Mouse (Mus musculus): ENCODE measurements around the gene Defb28.

Gene Defb28

DNA sequence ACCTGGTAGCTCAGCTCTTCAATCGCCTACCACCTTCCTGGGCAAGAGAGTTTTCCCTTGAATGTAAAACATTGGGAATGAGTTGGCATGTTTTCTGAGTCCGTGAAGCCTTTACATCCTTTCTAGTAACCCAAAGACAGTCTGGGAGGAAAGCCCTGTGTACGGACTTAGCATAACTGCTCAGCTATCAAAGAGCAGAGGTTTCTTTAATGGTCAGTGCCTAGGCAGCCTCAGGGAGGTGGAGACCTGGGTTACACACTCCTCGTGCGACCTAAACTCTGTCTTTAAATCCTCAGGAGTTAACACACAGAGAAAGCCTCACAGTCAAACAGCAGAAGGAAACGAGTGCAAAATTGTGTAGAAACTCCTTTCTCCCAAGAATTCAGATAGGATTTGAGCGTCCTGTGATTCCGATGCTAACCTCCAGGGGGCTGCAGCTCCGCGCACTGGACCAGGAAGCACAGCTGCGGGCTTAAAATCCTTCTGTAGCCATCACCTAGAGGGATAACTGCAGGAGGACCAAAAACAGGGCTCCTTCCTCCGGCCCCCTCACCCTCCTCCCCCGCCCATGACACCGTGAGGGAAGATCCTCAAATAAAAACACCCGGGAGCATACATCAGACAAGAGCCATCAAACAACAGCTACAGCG is 35.8 kb downstream of the Defb28 start:
- peak; percentile 74 for ATAC-seq (ENCODE audit: insufficient number of reproducible peaks, low FRiP score, low TSS enrichment)

DNA sequence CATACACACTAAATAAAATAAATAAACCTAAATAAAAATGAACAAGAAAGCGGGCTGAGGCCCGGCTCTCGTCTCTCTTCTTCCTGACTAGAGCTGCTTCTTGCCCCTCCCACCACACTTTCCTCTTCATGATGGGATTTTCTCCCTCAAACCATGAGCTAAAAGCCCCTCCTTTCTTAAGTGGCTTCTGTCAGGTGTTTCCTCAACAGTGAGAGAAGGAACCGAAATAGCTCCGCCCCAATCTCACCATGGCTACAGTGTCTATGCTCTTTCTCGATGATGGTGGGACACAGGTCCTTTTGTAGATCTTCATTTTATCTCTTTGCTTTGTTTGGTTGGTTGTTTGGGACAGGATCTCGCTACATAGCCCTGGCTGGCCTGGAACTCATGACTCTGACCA is 38.6 kb downstream of the Defb28 start:
- no peak for ATAC-seq (ENCODE audit: insufficient number of reproducible peaks, low FRiP score, low TSS enrichment)

DNA sequence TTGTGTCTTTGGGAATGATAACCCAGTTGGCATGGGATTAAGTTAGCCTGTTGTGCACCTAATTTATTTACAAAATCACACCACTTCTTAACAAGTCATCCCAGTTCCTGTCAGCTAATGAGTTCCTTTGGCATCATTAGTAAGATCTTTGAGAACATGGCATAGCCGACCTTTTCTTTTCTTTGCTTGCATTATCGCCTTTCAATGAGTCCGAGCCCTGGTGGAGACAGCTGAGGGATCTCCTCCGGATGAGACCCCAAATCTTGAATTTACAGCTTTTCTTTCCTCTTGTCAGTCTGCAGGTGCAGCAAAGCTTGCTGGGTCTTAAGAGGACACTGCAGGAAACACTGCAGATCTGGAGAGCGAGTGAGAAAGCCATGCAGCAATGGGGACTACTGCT is 51.0 kb downstream of the Defb28 start, which contains the start of gene Gm17416:
TSS of gene Gm17416 (plus strand) at position 301 of the 400 bp plus-strand sequence.
- ATAC-seq (ENCODE audit: insufficient number of reproducible peaks, low FRiP score, low TSS enrichment) = no peak

DNA sequence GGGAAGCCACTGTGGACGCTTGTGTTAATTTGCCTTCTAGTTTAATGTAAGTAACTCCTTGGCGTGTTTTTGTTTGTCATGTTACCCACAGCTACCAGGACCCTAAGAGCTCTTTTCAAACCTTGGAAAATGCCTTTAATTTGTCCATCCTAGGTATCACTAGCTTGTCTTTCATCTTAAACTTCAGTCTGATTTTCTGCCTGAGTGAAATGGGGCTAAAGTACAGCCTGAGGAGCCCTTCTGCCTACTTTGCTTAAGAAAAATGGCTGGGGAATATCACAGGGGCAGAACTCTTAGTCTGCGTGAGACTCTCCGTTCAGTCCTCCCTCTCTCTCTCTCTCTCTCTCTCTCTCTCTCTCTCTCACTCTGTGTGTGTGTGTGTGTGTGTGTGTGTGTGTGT is 51.8 kb downstream of the Defb28 start:
- ATAC-seq (ENCODE audit: insufficient number of reproducible peaks, low FRiP score, low TSS enrichment) = no peak

DNA sequence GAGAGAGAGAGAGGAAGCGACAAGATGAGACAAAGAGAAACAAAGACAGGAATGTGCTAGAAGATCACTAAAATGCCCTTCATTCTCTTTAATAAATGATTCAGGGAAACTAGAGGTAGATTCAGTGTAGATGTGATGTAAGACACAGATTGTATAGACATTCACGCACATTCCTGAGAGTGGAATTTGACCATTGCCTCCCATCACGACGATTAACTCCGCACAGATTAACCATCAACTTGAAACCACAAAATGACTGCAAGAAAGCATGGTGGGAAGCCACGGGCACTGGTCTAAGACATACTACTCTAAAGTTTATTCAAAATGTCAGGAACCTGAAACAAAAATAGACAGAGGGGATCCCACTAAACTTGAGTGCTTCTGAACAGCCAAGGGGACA is 52.3 kb downstream of the Defb28 start:
- no peak for ATAC-seq (ENCODE audit: insufficient number of reproducible peaks, low FRiP score, low TSS enrichment)

Measured in cerebellum, adult (tissue).